Mouse (Mus musculus) hindbrain, embryonic 16.5 days (tissue): ENCODE results near the gene Eps8. TPM values are rescaled to one million over a fixed set of nuclear protein-coding genes. Genes with fewer than 3 reads are reported as not detected.

Source experiments
- ATAC-seq: fragments of 200-750 bp; cut with Nextera tagmentation; 2 replicates; pipeline ENCODE4 v1.8.0; 2017; ENCODE audit warnings: moderate TSS enrichment, moderate library complexity
- H3K27ac ChIP-seq: fragments of 300-500 bp; sonication (generic); 2 replicates; pipeline ENCODE4 v1.5.1; 2014; ENCODE audit warnings: low read depth, mild to moderate bottlenecking, control low read depth, low read length, moderate library complexity
- H3K27me3 ChIP-seq: fragments of 300-500 bp; sonication (generic); replicated peaks from 2 replicates; pipeline ENCODE4 v1.6.1; 2014; ENCODE audit warnings: low read length; ENCODE audit not compliant: control insufficient read depth, insufficient read depth
- H3K36me3 ChIP-seq: fragments of 300-500 bp; sonication (generic); 2 replicates; pipeline ENCODE4 v1.6.1; 2014; ENCODE audit warnings: mild to moderate bottlenecking, low read length, moderate library complexity, mixed read lengths; ENCODE audit not compliant: control insufficient read depth, insufficient read depth
- H3K4me1 ChIP-seq: fragments of 300-500 bp; sonication (generic); 2 replicates; pipeline ENCODE4 v1.6.1; 2014; ENCODE audit warnings: low read depth, low read length; ENCODE audit not compliant: control insufficient read depth, insufficient read depth
- H3K4me2 ChIP-seq: fragments of 300-500 bp; sonication (generic); 2 replicates; pipeline ENCODE4 v1.6.1; 2014; ENCODE audit warnings: mild to moderate bottlenecking, low read length, control low read depth, moderate library complexity
- H3K4me3 ChIP-seq: fragments of 300-500 bp; sonication (generic); 2 replicates; pipeline ENCODE4 v1.5.1; 2014; ENCODE audit warnings: mild to moderate bottlenecking, low read length, control low read depth, moderate library complexity
- H3K9ac ChIP-seq: fragments of 300-500 bp; sonication (generic); 2 replicates; pipeline ENCODE4 v1.6.1; 2014; ENCODE audit warnings: low read depth, mild to moderate bottlenecking, control low read depth, low read length, moderate library complexity
- H3K9me3 ChIP-seq: fragments of 300-500 bp; sonication (generic); 2 replicates; pipeline ENCODE4 v1.6.1; 2014; ENCODE audit warnings: mild to moderate bottlenecking, low read length, moderate library complexity; ENCODE audit not compliant: control insufficient read depth
- WGBS: fragments of 180-500 bp; shearing (Covaris S2); extraction: QIAGEN DNeasy Blood & Tissue Kit; methylation state at CpG from one replicate; pipeline ENCODE4 v1.1.7; 2014; 5-methylcytosine and 5-hydroxymethylcytosine counted together
- polyA plus RNA-seq: library from polyadenylated mRNA; unstranded; fragments of >200 nt; fragmentation: Nextera tagmentation; extraction: Ambion mirVana; gene quantifications from 2 replicates; pipeline ENCODE4 v1.2.1, GENCODE M21; 2015

Gene Eps8
- polyA plus RNA-seq, 1 experiment from 2014 or later: 33.7 TPM

DNA sequence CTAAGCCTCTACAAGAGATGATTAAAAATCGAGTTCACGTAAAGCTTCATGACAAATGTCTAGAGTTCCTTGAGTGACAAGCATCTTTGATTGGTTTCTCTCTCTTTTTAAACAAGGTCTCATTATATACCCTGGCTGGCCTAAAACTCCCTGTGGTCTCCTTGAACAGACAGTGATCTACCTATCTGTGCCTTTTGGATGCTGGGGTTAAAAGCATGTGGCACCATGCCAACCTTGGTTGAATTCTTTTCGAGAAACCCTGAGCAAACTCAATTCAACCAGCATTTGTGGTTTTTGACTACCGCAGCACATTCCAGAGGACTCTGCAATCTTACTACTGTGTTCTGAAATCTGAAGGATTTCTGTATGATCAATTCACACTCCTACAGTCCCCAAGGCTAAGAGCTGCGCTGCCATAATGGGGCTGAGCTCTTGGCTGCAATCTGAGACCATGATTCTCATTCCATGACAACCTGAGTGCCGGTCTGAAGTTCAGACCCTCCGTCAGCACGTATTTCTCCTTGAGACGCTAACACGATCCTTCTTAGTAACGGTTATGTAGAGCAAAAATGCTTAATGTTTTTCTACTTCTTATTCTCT, 33.9 kb upstream of the Eps8 start:
- no peak overlapping the region for H3K27ac ChIP-seq
- 68% methylated on average over 11 of the region's 11 CpGs for WGBS
- no peak for ATAC-seq

GRCm38 (mm10) chr6:137688079-137688478, 33.4 kb upstream of the Eps8 start:
- Histone ChIP-seq H3K9ac (no peak overlapping the region), H3K27me3 (no peaks in the 10 kb centered on the region), H3K4me2 (no peak overlapping the region), H3K27ac (no peak overlapping the region), H3K36me3 (no peaks in the 10 kb centered on the region), H3K4me3 (no peak overlapping the region), H3K9me3 (no peaks in the 10 kb centered on the region), H3K4me1 (no peaks in the 10 kb centered on the region)
- WGBS: 88% methylated on average over 3 of the region's 3 CpGs
- ATAC-seq: no peak

More for the DNA sequence above, 33.9 kb upstream of the Eps8 start:
- H3K4me2 ChIP-seq: no peak overlapping the region
- H3K27me3 ChIP-seq: no peaks in the 10 kb centered on the region
- no peaks in the 10 kb centered on the region for H3K4me1 ChIP-seq
- no peak overlapping the region for H3K4me3 ChIP-seq
- H3K9me3 ChIP-seq: no peaks in the 10 kb centered on the region
- H3K9ac ChIP-seq: no peak overlapping the region
- H3K36me3 ChIP-seq: no peaks in the 10 kb centered on the region

DNA sequence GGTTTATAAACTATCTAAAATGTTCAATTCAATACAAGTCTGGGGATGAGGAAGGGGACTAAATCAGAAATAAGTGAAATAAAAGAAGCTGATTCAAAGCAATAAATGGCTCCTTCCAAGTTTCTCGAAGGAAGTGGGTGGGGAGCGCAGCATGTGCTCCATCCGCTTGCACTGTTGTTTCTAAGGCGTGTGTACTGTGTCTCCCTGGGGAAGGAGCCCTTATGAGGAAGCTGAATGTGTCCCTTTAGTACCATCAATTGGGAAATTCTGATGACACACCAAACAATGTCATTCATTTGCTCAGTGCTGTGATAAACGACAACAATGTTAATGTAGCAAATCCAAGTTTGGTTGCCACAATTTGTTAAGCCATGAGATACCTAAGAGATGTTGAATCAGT, 33.0 kb upstream of the Eps8 start:
- Histone ChIP-seq H3K27ac (no peak overlapping the region), H3K9me3 (no peaks in the 10 kb centered on the region), H3K4me2 (no peak overlapping the region), H3K27me3 (no peaks in the 10 kb centered on the region), H3K36me3 (no peaks in the 10 kb centered on the region), H3K4me1 (no peaks in the 10 kb centered on the region), H3K4me3 (no peak overlapping the region), H3K9ac (no peak overlapping the region)
- 91% methylated on average over 5 of the region's 5 CpGs for WGBS
- ATAC-seq: no peak

- no peaks in the 10 kb centered on the region for H3K4me1 ChIP-seq
- H3K4me2 ChIP-seq: no peak overlapping the region
- H3K27me3 ChIP-seq: no peaks in the 10 kb centered on the region
- no peak overlapping the region for H3K9ac ChIP-seq
- no peak overlapping the region for H3K4me3 ChIP-seq
- no peak for ATAC-seq
- 87% methylated on average over 2 of the region's 2 CpGs for WGBS
- no peaks in the 10 kb centered on the region for H3K9me3 ChIP-seq
- no peaks in the 10 kb centered on the region for H3K36me3 ChIP-seq
- H3K27ac ChIP-seq: no peak overlapping the region
These were observed 28.0 kb upstream of the Eps8 start for GRCm38 (mm10) chr6:137682629-137683028.

DNA sequence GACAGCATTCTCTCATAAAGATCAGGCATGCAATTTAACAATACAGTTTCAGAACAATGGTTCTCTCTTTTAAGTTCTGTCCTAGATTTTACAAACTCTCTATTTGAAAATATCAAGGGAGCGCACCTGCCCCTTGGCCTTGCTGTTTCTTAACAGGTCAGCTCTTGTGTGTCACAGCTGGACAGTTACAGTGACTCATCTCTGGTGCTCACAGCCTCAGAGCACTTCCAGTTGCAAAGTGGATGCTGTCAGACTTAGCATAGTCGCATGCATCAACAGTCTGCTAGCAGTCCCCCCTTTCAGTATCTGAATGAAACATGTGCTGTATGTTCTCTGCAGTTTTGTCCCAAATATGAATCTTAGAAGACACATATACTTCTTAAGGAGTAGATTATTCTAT, 26.3 kb upstream of the Eps8 start:
- no peak overlapping the region for H3K4me2 ChIP-seq
- H3K9ac ChIP-seq: no peak overlapping the region
- no peaks in the 10 kb centered on the region for H3K9me3 ChIP-seq
- no peak overlapping the region for H3K4me3 ChIP-seq
- ATAC-seq: no peak
- no peaks in the 10 kb centered on the region for H3K27me3 ChIP-seq
- WGBS: 89% methylated on average over 2 of the region's 2 CpGs
- H3K36me3 ChIP-seq: no peaks in the 10 kb centered on the region
- H3K4me1 ChIP-seq: no peaks in the 10 kb centered on the region
- no peak overlapping the region for H3K27ac ChIP-seq

DNA sequence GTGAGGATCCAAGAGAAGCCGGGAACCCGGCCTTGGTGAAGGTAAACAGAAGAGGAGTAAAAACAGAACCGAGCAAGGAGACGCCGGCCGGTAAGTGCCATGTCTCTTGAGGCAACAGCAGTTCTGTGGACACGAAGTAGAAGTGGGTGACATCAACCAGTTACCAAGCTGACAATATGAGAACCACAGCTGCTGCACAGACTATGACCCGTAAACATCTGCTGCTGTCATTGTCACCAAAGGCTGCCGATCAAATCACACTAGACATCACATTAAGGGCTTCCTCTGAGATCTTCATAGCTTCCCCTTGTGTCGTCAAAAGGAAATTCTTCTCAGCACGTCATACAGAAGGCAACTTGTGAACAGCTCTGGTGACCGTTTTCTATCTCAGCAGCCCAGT, 21.9 kb upstream of the Eps8 start:
- ATAC-seq: no peak
- H3K4me1 ChIP-seq: no peaks in the 10 kb centered on the region
- no peaks in the 10 kb centered on the region for H3K27me3 ChIP-seq
- no peaks in the 10 kb centered on the region for H3K9me3 ChIP-seq
- no peak overlapping the region for H3K27ac ChIP-seq
- no peak overlapping the region for H3K4me3 ChIP-seq
- no peaks in the 10 kb centered on the region for H3K36me3 ChIP-seq
- no peak overlapping the region for H3K9ac ChIP-seq
- H3K4me2 ChIP-seq: no peak overlapping the region
- 90% methylated on average over 12 of the region's 12 CpGs for WGBS

DNA sequence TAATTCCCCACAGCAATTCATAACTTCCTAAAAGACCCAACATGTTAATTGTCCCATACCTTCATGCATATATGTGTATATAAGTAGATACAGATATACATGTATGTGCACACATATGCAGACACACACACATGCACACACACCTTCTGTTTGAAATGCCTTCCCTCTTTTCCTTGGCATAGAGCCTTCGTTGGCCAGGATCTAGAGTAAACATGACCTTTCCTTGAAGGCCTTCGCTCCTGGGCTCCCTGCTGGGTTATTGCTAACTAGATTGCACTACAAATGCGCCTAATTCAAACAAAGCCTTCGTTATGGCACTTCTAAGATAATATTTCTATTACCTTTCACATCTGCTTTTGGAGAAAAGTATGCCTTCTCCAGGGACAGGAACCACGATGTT, 20.9 kb upstream of the Eps8 start:
- no peak for ATAC-seq
- no peak overlapping the region for H3K27ac ChIP-seq
- H3K4me2 ChIP-seq: no peak overlapping the region
- H3K4me3 ChIP-seq: no peak overlapping the region
- 66% methylated on average over 5 of the region's 5 CpGs for WGBS
- no peaks in the 10 kb centered on the region for H3K9me3 ChIP-seq
- no peaks in the 10 kb centered on the region for H3K36me3 ChIP-seq
- no peaks in the 10 kb centered on the region for H3K4me1 ChIP-seq
- H3K9ac ChIP-seq: no peak overlapping the region
- H3K27me3 ChIP-seq: no peaks in the 10 kb centered on the region

DNA sequence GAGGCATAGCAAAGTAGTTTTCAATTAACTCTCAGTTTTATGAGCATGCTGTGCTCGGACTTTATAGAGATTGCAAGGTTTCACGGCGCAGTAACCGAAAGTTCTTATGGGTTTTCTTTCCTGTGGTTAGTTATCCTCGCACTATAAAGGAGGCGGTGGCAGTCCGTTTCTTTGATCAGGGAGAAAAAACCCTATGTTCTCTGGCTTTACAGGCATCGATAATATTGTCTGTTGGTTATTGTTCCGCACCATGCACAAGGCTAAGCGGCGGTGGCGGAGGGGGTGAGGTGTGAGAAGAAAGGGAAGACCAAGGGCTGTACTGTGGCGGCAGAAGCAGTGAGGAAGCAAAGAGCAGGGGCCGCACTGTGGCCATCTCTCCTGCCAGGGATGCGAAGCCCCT, 18.6 kb upstream of the Eps8 start:
- no peak overlapping the region for H3K27ac ChIP-seq
- no peaks in the 10 kb centered on the region for H3K4me1 ChIP-seq
- H3K9ac ChIP-seq: no peak overlapping the region
- no peaks in the 10 kb centered on the region for H3K9me3 ChIP-seq
- 71% methylated on average over 15 of the region's 15 CpGs for WGBS
- H3K4me2 ChIP-seq: no peak overlapping the region
- H3K36me3 ChIP-seq: no peaks in the 10 kb centered on the region
- no peak for ATAC-seq
- no peaks in the 10 kb centered on the region for H3K27me3 ChIP-seq
- no peak overlapping the region for H3K4me3 ChIP-seq

GRCm38 (mm10) chr6:137671561-137671960, 16.9 kb upstream of the Eps8 start:
- no peak overlapping the region for H3K27ac ChIP-seq
- H3K9ac ChIP-seq: no peak overlapping the region
- ATAC-seq: no peak
- no peak overlapping the region for H3K4me2 ChIP-seq
- H3K9me3 ChIP-seq: no peaks in the 10 kb centered on the region
- H3K4me3 ChIP-seq: no peak overlapping the region
- H3K27me3 ChIP-seq: no peaks in the 10 kb centered on the region
- WGBS: 87% methylated on average over 10 of the region's 10 CpGs
- no peaks in the 10 kb centered on the region for H3K36me3 ChIP-seq
- no peaks in the 10 kb centered on the region for H3K4me1 ChIP-seq

- no peak for ATAC-seq
- Histone ChIP-seq H3K9me3 (no peaks in the 10 kb centered on the region), H3K27me3 (no peaks in the 10 kb centered on the region), H3K27ac (no peak overlapping the region), H3K4me1 (no peaks in the 10 kb centered on the region), H3K36me3 (no peaks in the 10 kb centered on the region), H3K4me3 (no peak overlapping the region), H3K4me2 (no peak overlapping the region), H3K9ac (no peak overlapping the region)
- WGBS: 96% methylated on average over 9 of the region's 9 CpGs
These were observed 16.1 kb upstream of the Eps8 start for GRCm38 (mm10) chr6:137670820-137671219.
